Mouse (Mus musculus): ENCODE results near the gene Cfap69. TPM values are rescaled to one million over a fixed set of nuclear protein-coding genes. Genes with fewer than 3 reads are reported as not detected.

The Cfap69 gene
- total and polyA plus RNA-seq, 2 experiments from 2014 or later, result 9.0 to 9.3 TPM

GRCm38 (mm10) chr5:5698830-5699229, 34.8 kb upstream of the Cfap69 start:
- ATAC-seq (ENCODE audit: low FRiP score), result no peak
- no peaks in the 10 kb centered on the region for H3K9me3 ChIP-seq (ENCODE audit: low read length)
- no peak overlapping the region for H3K9ac ChIP-seq (replicated peaks; ENCODE audit: low read length, poor library complexity, severe bottlenecking)
- 70% methylated on average over 3 of the region's 3 CpGs for WGBS
- no peaks in the 10 kb centered on the region for H3K4me1 ChIP-seq (ENCODE audit: insufficient read depth, low read length)
- no peak overlapping the region for H3K4me2 ChIP-seq (ENCODE audit: low read depth, low read length, poor library complexity, severe bottlenecking)
- no peak for TF ChIP-seq CTCF (IDR thresholded peaks at IDR 0.05)
- H3K27ac ChIP-seq (ENCODE audit: low read depth, low read length), result no peak overlapping the region
- no peaks in the 10 kb centered on the region for H3K27me3 ChIP-seq (ENCODE audit: insufficient read depth, low read length)
- no peak overlapping the region for H3K4me3 ChIP-seq (ENCODE audit: low read depth, low read length)
- no peaks in the 10 kb centered on the region for H3K36me3 ChIP-seq (ENCODE audit: insufficient read depth, low read length)
- no peak for DNase-seq (ENCODE audit: low spot score)

GRCm38 (mm10) chr5:5695401-5695942, 31.4 kb upstream of the Cfap69 start:
- DNase-seq (ENCODE audit: low spot score) (no peak), ATAC-seq (ENCODE audit: low FRiP score) (no peak)
- H3K36me3 ChIP-seq (ENCODE audit: insufficient read depth, low read length), result no peaks in the 10 kb centered on the region
- H3K4me1 ChIP-seq (ENCODE audit: insufficient read depth, low read length), result no peaks in the 10 kb centered on the region
- H3K9me3 ChIP-seq (ENCODE audit: low read length), result no peaks in the 10 kb centered on the region
- no peaks in the 10 kb centered on the region for H3K27me3 ChIP-seq (ENCODE audit: insufficient read depth, low read length)
- H3K27ac ChIP-seq (ENCODE audit: low read depth, low read length), result no peak overlapping the region
- H3K4me3 ChIP-seq (ENCODE audit: low read depth, low read length), result no peak overlapping the region
- TF ChIP-seq CTCF (IDR thresholded peaks at IDR 0.05), result no peak
- no peak overlapping the region for H3K9ac ChIP-seq (replicated peaks; ENCODE audit: low read length, poor library complexity, severe bottlenecking)
- no peak overlapping the region for H3K4me2 ChIP-seq (ENCODE audit: low read depth, low read length, poor library complexity, severe bottlenecking)
- WGBS, result 86% methylated on average over 5 of the region's 5 CpGs

GRCm38 (mm10) chr5:5693956-5694653, 30.1 kb upstream of the Cfap69 start, which contains the start of gene Steap2:
Steap2 (minus strand) TSS chr5:5694578.
- Histone ChIP-seq H3K36me3 (ENCODE audit: insufficient read depth, low read length) (no peaks in the 10 kb centered on the region), H3K9ac (replicated peaks; ENCODE audit: low read length, poor library complexity, severe bottlenecking) (peak within 1 kb of the TSS; percentile 84), H3K4me1 (ENCODE audit: insufficient read depth, low read length) (no peaks in the 10 kb centered on the region), H3K27me3 (ENCODE audit: insufficient read depth, low read length) (no peaks in the 10 kb centered on the region), H3K4me3 (ENCODE audit: low read depth, low read length) (peak within 1 kb of the TSS; percentile 86), H3K27ac (ENCODE audit: low read depth, low read length) (no peak within 1 kb of the TSS), H3K4me2 (ENCODE audit: low read depth, low read length, poor library complexity, severe bottlenecking) (peak within 1 kb of the TSS; percentile 91), H3K9me3 (ENCODE audit: low read length) (no peaks in the 10 kb centered on the region)
- 2% methylated on average over 50 of the region's 66 CpGs for WGBS
- peak; percentile 34 for DNase-seq (ENCODE audit: low spot score)
- no peak for TF ChIP-seq CTCF (IDR thresholded peaks at IDR 0.05)
- ATAC-seq (ENCODE audit: low FRiP score), result peak; percentile 86

- under 1% methylated on average over 27 of the region's 29 CpGs for WGBS
- no peak overlapping the region for H3K27ac ChIP-seq (ENCODE audit: low read depth, low read length)
- TF ChIP-seq CTCF (IDR thresholded peaks at IDR 0.05), result no peak
- H3K36me3 ChIP-seq (ENCODE audit: insufficient read depth, low read length), result no peaks in the 10 kb centered on the region
- H3K4me1 ChIP-seq (ENCODE audit: insufficient read depth, low read length), result no peaks in the 10 kb centered on the region
- DNase-seq (ENCODE audit: low spot score) (peak; percentile 39), ATAC-seq (ENCODE audit: low FRiP score) (peak; percentile 57)
- H3K9me3 ChIP-seq (ENCODE audit: low read length), result no peaks in the 10 kb centered on the region
- H3K9ac ChIP-seq (replicated peaks; ENCODE audit: low read length, poor library complexity, severe bottlenecking), result peak overlapping the region; percentile 84
- H3K4me3 ChIP-seq (ENCODE audit: low read depth, low read length), result peak overlapping the region; percentile 86
- H3K4me2 ChIP-seq (ENCODE audit: low read depth, low read length, poor library complexity, severe bottlenecking), result peak overlapping the region; percentile 91
- H3K27me3 ChIP-seq (ENCODE audit: insufficient read depth, low read length), result no peaks in the 10 kb centered on the region
Observed at GRCm38 (mm10) chr5:5693541-5693955, 29.5 kb upstream of the Cfap69 start.

- Histone ChIP-seq H3K4me2 (ENCODE audit: low read depth, low read length, poor library complexity, severe bottlenecking) (0 out of 2 replicates have a peak overlapping the region, but pooled peaks have one; percentile 91), H3K9ac (replicated peaks; ENCODE audit: low read length, poor library complexity, severe bottlenecking) (no peak overlapping the region), H3K27me3 (ENCODE audit: insufficient read depth, low read length) (no peaks in the 10 kb centered on the region), H3K4me1 (ENCODE audit: insufficient read depth, low read length) (no peaks in the 10 kb centered on the region), H3K9me3 (ENCODE audit: low read length) (no peaks in the 10 kb centered on the region), H3K36me3 (ENCODE audit: insufficient read depth, low read length) (no peaks in the 10 kb centered on the region), H3K4me3 (ENCODE audit: low read depth, low read length) (no peak overlapping the region), H3K27ac (ENCODE audit: low read depth, low read length) (no peak overlapping the region)
- DNase-seq (ENCODE audit: low spot score) (no peak), ATAC-seq (ENCODE audit: low FRiP score) (no peak)
- no peak for TF ChIP-seq CTCF (IDR thresholded peaks at IDR 0.05)
- WGBS, result 60% methylated on average over 4 of the region's 4 CpGs
Observed at GRCm38 (mm10) chr5:5692167-5692738, 28.2 kb upstream of the Cfap69 start.

GRCm38 (mm10) chr5:5688945-5689540, 25.0 kb upstream of the Cfap69 start:
- Histone ChIP-seq H3K9ac (replicated peaks; ENCODE audit: low read length, poor library complexity, severe bottlenecking) (no peak overlapping the region), H3K4me2 (ENCODE audit: low read depth, low read length, poor library complexity, severe bottlenecking) (no peak overlapping the region), H3K4me3 (ENCODE audit: low read depth, low read length) (no peak overlapping the region), H3K27ac (ENCODE audit: low read depth, low read length) (no peak overlapping the region), H3K36me3 (ENCODE audit: insufficient read depth, low read length) (no peaks in the 10 kb centered on the region), H3K4me1 (ENCODE audit: insufficient read depth, low read length) (no peaks in the 10 kb centered on the region), H3K27me3 (ENCODE audit: insufficient read depth, low read length) (no peaks in the 10 kb centered on the region), H3K9me3 (ENCODE audit: low read length) (no peaks in the 10 kb centered on the region)
- 84% methylated on average over 8 of the region's 8 CpGs for WGBS
- ATAC-seq (ENCODE audit: low FRiP score) (no peak), DNase-seq (ENCODE audit: low spot score) (no peak)
- TF ChIP-seq CTCF (IDR thresholded peaks at IDR 0.05), result no peak
